Mouse (Mus musculus): Measurements from ENCODE around the gene Rsad2. TPM values are rescaled to one million over a fixed set of nuclear protein-coding genes. Genes with fewer than 3 reads are reported as not detected.

Rsad2 gene
- polyA plus RNA-seq, 1 experiment, result not detected

- no peak for TF ChIP-seq GATA1 (IDR thresholded peaks at IDR 0.05; ENCODE audit: low read length)
Measured at GRCm38 (mm10) chr12:26454682-26455081, 1.6 kb downstream of the Rsad2 start.

- no peak for TF ChIP-seq GATA1 (IDR thresholded peaks at IDR 0.05; ENCODE audit: low read length)
Measured at GRCm38 (mm10) chr12:26452951-26453350, 3.3 kb downstream of the Rsad2 start.

- no peak for TF ChIP-seq GATA1 (IDR thresholded peaks at IDR 0.05; ENCODE audit: low read length)
Measured at GRCm38 (mm10) chr12:26451150-26451549, 5.1 kb downstream of the Rsad2 start.

- TF ChIP-seq GATA1 (IDR thresholded peaks at IDR 0.05; ENCODE audit: low read length), result no peak
Measured at GRCm38 (mm10) chr12:26449483-26449882, 6.8 kb downstream of the Rsad2 start.

GRCm38 (mm10) chr12:26446377-26447045 is 9.7 kb downstream of the Rsad2 start:
- TF ChIP-seq GATA1 (IDR thresholded peaks at IDR 0.05; ENCODE audit: low read length), result no peak

GRCm38 (mm10) chr12:26444511-26444910 is 11.7 kb downstream of the Rsad2 start:
- TF ChIP-seq GATA1 (IDR thresholded peaks at IDR 0.05; ENCODE audit: low read length), result no peak

GRCm38 (mm10) chr12:26444054-26444453 is 12.2 kb downstream of the Rsad2 start:
- TF ChIP-seq GATA1 (IDR thresholded peaks at IDR 0.05; ENCODE audit: low read length), result no peak

- no peak for TF ChIP-seq GATA1 (IDR thresholded peaks at IDR 0.05; ENCODE audit: low read length)
Measured at GRCm38 (mm10) chr12:26439366-26439765, 16.9 kb downstream of the Rsad2 start.

GRCm38 (mm10) chr12:26437950-26438349 is 18.3 kb downstream of the Rsad2 start:
- no peak for TF ChIP-seq GATA1 (IDR thresholded peaks at IDR 0.05; ENCODE audit: low read length)

GRCm38 (mm10) chr12:26436334-26436733 is 19.9 kb downstream of the Rsad2 start:
- TF ChIP-seq GATA1 (IDR thresholded peaks at IDR 0.05; ENCODE audit: low read length), result no peak

- TF ChIP-seq GATA1 (IDR thresholded peaks at IDR 0.05; ENCODE audit: low read length), result no peak
Measured at GRCm38 (mm10) chr12:26424841-26425240, 31.4 kb downstream of the Rsad2 start.

- no peak for TF ChIP-seq GATA1 (IDR thresholded peaks at IDR 0.05; ENCODE audit: low read length)
Measured at GRCm38 (mm10) chr12:26418322-26418721, 37.9 kb downstream of the Rsad2 start.

- no peak for TF ChIP-seq GATA1 (IDR thresholded peaks at IDR 0.05; ENCODE audit: low read length)
Measured at GRCm38 (mm10) chr12:26416636-26417295, 39.5 kb downstream of the Rsad2 start.

- TF ChIP-seq GATA1 (IDR thresholded peaks at IDR 0.05; ENCODE audit: low read length), result no peak
Measured at GRCm38 (mm10) chr12:26415104-26415771, 41.0 kb downstream of the Rsad2 start, which contains the start of gene Rnf144a. Gene Rnf144a, minus strand, starts transcription at chr12:26415254.

GRCm38 (mm10) chr12:26414451-26415103 is 41.7 kb downstream of the Rsad2 start:
- TF ChIP-seq GATA1 (IDR thresholded peaks at IDR 0.05; ENCODE audit: low read length), result no peak

- no peak for TF ChIP-seq GATA1 (IDR thresholded peaks at IDR 0.05; ENCODE audit: low read length)
Measured at GRCm38 (mm10) chr12:26413961-26414411, 42.3 kb downstream of the Rsad2 start.
